In genomic region chr6:122339648-122340341, GRCm38 (mm10) we compare ENCODE assay signal across 8 mouse cellular contexts. TPM values are rescaled to one million over a fixed set of nuclear protein-coding genes. Genes with fewer than 3 reads are reported as not detected.
DNase-seq lines count a peak whose midpoint lies in the region; ATAC-seq lines count a peak whose summit lies in the region.

No protein-coding gene starts in this region.

- peak overlapping the region; percentile 98 for H3K27ac ChIP-seq in hindbrain, embryonic 16.5 days (ENCODE audit: low read depth, low read length)
- H3K27ac ChIP-seq in macrophage, result no peak overlapping the region

- peak overlapping the region; percentile 77 for H3K4me3 ChIP-seq in hindbrain, embryonic 16.5 days (ENCODE audit: low read length)
- peak overlapping the region; percentile 54 for H3K4me3 ChIP-seq in macrophage (ENCODE audit: inconsistent target)

- H3K4me1 ChIP-seq in hindbrain, embryonic 16.5 days (ENCODE audit: control insufficient read depth, insufficient read depth, low read depth, low read length), result peaks cover 15% of the 10 kb centered on the region

- peak; percentile 93 for ATAC-seq in hindbrain, embryonic 16.5 days

- H3K36me3 ChIP-seq in hindbrain, embryonic 16.5 days (ENCODE audit: control insufficient read depth, insufficient read depth, low read length), result peaks cover 1% of the 10 kb centered on the region; the same call in 1 of the 2 replicates
- no peaks in the 10 kb centered on the region for H3K36me3 ChIP-seq in macrophage (ENCODE audit: inconsistent target)

- no peaks in the 10 kb centered on the region for H3K27me3 ChIP-seq in hindbrain, embryonic 16.5 days (replicated peaks; ENCODE audit: control insufficient read depth, insufficient read depth, low read length)

- H3K4me2 ChIP-seq in hindbrain, embryonic 16.5 days (ENCODE audit: low read length), result peak overlapping the region; percentile 77

- peak overlapping the region; percentile 92 for H3K9ac ChIP-seq in hindbrain, embryonic 16.5 days (ENCODE audit: low read depth, low read length)

- under 1% methylated on average over 24 of the region's 71 CpGs for WGBS in hindbrain, embryonic 16.5 days
- 7% methylated on average over 16 of the region's 71 CpGs for WGBS in macrophage (ENCODE audit: missing documents)

- peak; percentile 77 for DNase-seq in WW6 (ENCODE audit: low read depth, low spot score)
- peak; percentile 87 to 93 for DNase-seq in cerebellum, postnatal 25 days
- DNase-seq in gastrocnemius, adult 18-20 months (ENCODE audit: low spot score), result peak; percentile 73
- DNase-seq in left cerebral cortex, adult 18-20 months (ENCODE audit: low spot score in 2 of 2), result peak; percentile 74 to 82
- peak; percentile 85 for DNase-seq in right cerebral cortex, adult 18-20 months
- DNase-seq in urinary bladder, adult 2 months (ENCODE audit: low spot score), result peak; percentile 78

- no peaks in the 10 kb centered on the region for H3K9me3 ChIP-seq in hindbrain, embryonic 16.5 days (ENCODE audit: control insufficient read depth, low read length)

- H3K79me2 ChIP-seq in macrophage (ENCODE audit: inconsistent target), result no peaks in the 10 kb centered on the region

RNA-seq across cellular contexts. Expression of gene Phc1, which starts 0.6 kb away (rescaled TPM):
- total RNA-seq in gastrocnemius, adult 18-20 months (2021), result 10 to 100 TPM; 27.3 to 34.0 TPM
- polyA plus RNA-seq in hindbrain, embryonic 16.5 days (2015; fragmentation: Nextera tagmentation; extraction: Ambion mirVana), result 21.1 and 27.2 TPM in 2 replicates
- 10 to 100 TPM; 58.2 to 62.3 TPM for total RNA-seq in left cerebral cortex, adult 18-20 months (2021)
- total RNA-seq in macrophage (2018; cell fraction: chromatin; rRNA removed), result 10 to 100 TPM in 1 of 26 experiments, 1 to 10 TPM in 25; 1.1 to 12.0 (median 4.7) TPM
- total RNA-seq in macrophage (2018; cell fraction: cytosol; rRNA removed), result 1 to 10 TPM; 2.1 to 4.6 (median 3.0) TPM
- total RNA-seq in macrophage (2018; cell fraction: nucleus; rRNA removed), result 10 to 100 TPM in 1 of 26 experiments, 1 to 10 TPM in 24, under 1 TPM in 1; 0.92 to 10.1 (median 3.3) TPM
- 2.5 to 4.7 TPM (median 4.1 TPM) in 3 replicates for polyA plus RNA-seq in macrophage (2018)
- 8.6 and 14.8 TPM in 2 replicates for polyA plus RNA-seq in urinary bladder, adult 2 months (2012; rRNA removed)

RNA-seq across cellular contexts. Expression of gene M6pr, which starts 31.3 kb away (rescaled TPM):
- 10 to 100 TPM; 21.5 to 23.1 TPM for total RNA-seq in gastrocnemius, adult 18-20 months (2021)
- 51.8 and 53.1 TPM in 2 replicates for polyA plus RNA-seq in hindbrain, embryonic 16.5 days (2015; fragmentation: Nextera tagmentation; extraction: Ambion mirVana)
- 10 to 100 TPM; 72.9 to 79.3 TPM for total RNA-seq in left cerebral cortex, adult 18-20 months (2021)
- total RNA-seq in macrophage (2018; cell fraction: chromatin; rRNA removed), result 100 to 1,000 TPM in 20 of 26 experiments, 10 to 100 TPM in 6; 80.8 to 239 (median 123) TPM
- 100 to 1,000 TPM; 258 to 417 (median 331) TPM for total RNA-seq in macrophage (2018; cell fraction: cytosol; rRNA removed)
- 100 to 1,000 TPM; 165 to 525 (median 319) TPM for total RNA-seq in macrophage (2018; cell fraction: nucleus; rRNA removed)
- polyA plus RNA-seq in macrophage (2018), result 282 to 386 TPM (median 335 TPM) in 3 replicates
- polyA plus RNA-seq in urinary bladder, adult 2 months (2012; rRNA removed), result 115 and 117 TPM in 2 replicates

RNA-seq across cellular contexts. Expression of gene Klrg1, which starts 57.1 kb away (rescaled TPM):
- not detected for total RNA-seq in gastrocnemius, adult 18-20 months (2021)
- 0.99 and 1.1 TPM in 2 replicates for polyA plus RNA-seq in hindbrain, embryonic 16.5 days (2015; fragmentation: Nextera tagmentation; extraction: Ambion mirVana)
- under 1 TPM in 1 of 2 experiments, not detected in 1; 0.23 TPM for total RNA-seq in left cerebral cortex, adult 18-20 months (2021)
- not detected for total RNA-seq in macrophage (2018; cell fraction: chromatin; rRNA removed)
- not detected for total RNA-seq in macrophage (2018; cell fraction: cytosol; rRNA removed)
- not detected for total RNA-seq in macrophage (2018; cell fraction: nucleus; rRNA removed)
- not detected in 3 replicates for polyA plus RNA-seq in macrophage (2018)
- 0.57 and 0.59 TPM in 2 replicates for polyA plus RNA-seq in urinary bladder, adult 2 months (2012; rRNA removed)
